Mouse (Mus musculus) cerebellum, adult 11-12 months (tissue): ENCODE measurements at regions not wholly inside any gene's neighbourhood (a gene's known extent, or its start where the extent isn't known, plus 50 kb on each side); places are given as distances from the start of the nearest gene placed in this dataset.
"Not testable (repeated sequence)": the region's sequence is repeated elsewhere in the genome, so short reads cannot be mapped to it uniquely, and the experiment has no call there.

Experiments used
- DNase-seq: peaks from one replicate; pipeline ENCODE4 v3.0.0; 2022

DNA sequence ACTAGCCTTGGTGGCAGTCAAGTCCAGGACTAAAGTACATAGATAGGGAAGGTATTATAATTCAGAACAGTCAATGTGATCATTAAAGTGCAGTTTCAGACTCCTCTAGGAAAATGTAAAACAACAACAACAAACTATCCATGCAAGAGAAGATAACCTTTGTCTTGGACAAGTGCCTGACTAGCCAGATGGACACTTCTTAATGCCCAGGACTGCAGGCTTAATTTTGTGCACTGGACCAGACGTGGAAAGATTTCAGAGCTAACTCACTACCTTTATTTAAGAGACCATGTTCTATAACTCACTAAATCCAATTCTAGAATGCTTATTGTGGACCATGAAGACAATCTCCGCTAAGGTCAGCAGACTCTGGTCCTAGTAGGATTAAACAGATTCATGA, 215.6 kb upstream of the Stxbp5 start:
- DNase-seq: peak; percentile 16

DNA sequence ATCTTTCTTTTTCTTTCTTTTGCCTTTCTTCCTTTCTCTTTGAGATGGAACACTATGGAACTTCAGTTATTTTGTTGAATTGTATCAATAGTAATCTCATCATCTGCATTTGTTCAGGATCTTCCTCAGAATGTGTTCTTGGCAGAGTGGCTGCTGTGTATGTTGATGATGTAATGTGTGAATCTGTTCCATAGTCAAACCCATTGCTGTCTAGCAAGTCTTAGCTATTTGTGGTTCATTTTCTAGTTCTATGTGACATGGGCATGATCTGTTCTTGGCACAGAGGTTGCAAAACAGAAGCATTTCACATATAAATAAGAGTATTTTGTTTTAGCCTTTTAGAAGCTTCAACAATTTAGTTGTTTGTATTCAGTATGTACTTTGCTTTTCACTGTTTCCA, 212.4 kb upstream of the Stxbp5 start:
- DNase-seq: no peak

DNA sequence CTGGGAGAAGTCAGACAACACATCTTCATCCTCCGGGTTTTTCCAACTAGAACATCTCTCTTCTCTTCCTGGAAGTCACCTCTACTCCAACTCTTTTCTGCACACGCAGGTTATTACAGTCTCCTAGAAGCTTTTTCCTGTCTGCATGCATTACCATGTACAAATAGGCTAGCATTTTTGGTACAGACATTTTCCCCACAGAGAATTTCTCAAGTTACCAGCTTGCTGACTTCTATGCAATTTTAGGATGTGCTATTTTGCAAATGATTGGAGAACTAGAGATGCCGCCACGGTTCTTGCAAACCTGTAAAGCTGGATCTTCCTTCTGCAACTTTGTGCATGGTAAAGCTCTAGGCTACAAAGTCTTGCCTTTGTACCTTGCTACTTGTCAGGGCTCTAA, 210.2 kb upstream of the Stxbp5 start:
- DNase-seq: no peak

DNA sequence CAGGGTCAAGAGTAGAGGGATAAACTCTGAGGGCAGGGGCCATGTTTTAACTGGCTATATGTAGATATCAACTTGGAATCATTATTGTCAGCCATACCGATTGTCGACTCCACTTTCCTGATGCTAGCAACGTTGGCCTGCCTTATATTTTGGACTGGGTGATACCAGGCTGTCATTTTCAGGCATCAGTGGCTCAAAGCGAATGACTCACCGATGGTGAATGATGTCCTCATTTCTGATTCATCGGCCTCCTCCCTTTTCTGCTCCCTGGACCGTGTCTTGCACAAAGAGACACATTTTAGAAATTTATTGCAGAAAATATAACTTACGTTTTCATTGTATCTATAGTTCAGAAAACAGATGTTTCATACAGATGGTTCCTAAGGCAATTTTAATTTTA, 209.0 kb upstream of the Stxbp5 start:
- no peak for DNase-seq

DNA sequence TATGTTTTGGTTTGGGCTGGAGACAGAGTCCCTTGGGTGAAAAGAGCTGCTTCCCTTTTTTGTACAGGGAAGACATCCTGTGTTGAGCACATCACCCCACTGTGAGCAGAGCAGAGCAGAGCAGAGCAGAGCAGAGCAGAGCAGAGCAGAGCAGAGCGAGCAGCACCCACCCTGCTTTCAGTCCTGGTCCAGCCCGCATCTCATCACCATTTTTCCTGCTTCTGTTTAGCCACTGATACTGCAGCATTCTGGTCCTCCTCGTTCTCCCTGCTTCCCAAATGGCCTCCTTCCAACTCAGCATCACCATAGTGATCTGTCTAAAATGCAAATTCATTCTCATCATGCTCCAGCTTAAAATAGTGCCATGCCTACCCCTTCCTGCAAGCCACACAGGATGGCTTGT, 206.2 kb upstream of the Stxbp5 start:
- peak; percentile 18 for DNase-seq

DNA sequence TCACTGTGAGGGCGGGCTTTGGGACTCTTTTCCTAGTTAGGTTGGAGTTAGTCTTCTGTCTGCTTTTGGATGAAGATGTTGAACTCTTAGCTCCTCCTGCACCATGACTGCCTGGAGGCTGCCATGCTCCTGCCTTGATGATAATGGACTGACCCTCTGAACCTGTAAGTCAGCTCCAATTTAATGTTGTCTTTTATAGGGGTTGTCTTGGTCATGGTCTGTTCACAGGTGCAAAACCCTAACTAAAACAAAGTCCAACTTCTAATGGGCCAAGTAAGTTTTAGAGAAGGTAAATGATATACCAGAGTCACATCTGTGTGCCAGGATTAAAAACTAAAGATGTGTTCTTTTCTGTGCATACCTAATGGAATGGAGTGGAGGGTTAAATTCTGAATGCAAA, 205.8 kb upstream of the Stxbp5 start:
- no peak for DNase-seq

DNA sequence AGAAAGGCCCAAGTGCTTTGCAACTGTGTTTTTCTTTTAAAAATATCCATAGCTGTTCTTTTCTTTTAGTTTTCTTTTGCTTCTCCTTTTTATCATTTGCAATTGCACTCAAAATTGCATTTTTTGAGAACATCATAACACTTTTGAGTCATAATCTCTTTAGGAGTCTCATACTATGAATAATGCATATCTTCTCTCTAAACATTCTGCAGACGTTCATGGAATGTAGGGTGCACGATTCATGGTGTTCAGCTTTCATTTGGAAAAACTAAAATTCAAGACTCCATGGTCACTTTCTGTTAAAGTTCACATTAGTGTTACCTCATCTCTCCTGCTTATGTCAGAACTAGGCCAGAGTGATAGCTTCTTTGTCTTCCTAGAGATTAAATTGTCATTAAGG, 200.8 kb upstream of the Stxbp5 start:
- no peak for DNase-seq

DNA sequence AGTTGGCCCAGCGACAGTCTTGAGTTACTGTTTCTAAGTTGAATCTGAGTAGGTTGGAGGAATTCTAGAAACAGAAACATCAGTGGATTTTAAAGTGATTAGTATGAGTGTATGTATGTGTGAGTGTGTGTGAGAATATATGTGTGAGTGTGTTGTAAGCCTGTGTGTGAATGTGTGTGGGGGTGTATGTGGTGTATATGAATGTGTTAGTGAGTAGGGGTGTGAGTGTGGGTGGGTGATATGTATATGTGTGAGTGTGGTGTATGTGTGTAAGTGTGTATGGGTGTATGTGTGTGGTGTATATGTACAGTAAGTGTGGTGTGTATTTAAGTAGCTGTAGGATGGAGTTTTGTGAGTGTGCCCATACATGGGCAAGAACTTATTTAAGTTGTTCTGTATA, 197.6 kb upstream of the Stxbp5 start:
- DNase-seq: no peak

DNA sequence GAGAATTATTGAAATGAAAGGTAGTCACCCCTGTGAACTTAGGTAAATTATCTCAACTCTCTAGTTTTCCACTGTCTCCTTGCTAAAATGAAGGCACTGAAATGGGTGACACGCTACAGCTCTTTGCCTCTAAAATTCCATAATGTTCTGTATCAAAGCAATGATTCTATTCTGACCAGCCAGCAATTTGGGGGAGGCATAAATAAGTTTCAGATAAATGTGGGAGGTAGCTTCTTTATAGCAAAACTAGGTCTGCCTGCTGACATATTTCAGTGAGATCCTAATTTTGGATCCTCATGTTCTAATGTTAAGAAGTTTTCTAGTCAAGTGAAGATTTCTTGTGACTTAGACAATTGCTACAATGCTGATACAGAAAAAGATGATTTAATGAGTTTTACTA, 193.2 kb upstream of the Stxbp5 start:
- no peak for DNase-seq

DNA sequence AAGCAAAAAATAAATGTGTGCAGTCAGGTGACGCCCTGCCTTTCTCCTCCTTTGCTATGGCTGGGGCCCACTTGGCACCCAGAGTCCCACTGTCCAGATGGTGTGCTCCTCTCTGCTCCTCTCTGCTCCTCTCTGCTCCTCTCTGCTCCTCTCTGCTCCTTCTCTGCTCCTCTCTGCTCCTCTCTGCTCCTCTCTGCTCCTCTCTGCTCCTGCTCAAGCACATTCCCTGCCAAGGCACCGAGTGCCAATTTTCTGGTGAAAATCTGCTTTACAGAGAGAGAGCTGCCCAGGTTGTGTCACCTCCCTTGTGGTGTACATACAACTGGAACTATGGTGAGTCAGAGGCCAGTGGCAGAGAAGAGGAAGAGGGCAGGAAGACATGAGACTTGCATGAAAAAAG, 192.8 kb upstream of the Stxbp5 start:
- DNase-seq: peak; percentile 84

DNA sequence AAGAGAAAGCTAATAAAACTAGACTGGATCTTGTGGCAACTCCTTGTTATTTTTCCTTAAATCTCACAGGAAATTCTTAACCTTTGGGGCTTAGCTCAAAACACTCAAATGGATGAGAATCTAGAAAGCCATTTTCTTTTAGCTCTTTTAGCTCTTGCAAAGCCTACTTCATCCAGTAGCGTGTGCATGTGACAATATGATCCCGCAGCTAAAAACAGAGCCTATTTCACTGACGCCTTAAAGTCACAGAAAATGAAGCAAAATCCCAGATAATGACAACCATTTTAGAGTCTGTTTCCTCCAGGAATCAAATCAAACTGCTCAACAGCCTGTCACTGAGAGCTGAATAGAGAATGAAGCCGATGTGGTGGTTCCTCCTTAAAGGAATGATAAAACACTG, 185.1 kb upstream of the Stxbp5 start:
- DNase-seq: no peak

DNA sequence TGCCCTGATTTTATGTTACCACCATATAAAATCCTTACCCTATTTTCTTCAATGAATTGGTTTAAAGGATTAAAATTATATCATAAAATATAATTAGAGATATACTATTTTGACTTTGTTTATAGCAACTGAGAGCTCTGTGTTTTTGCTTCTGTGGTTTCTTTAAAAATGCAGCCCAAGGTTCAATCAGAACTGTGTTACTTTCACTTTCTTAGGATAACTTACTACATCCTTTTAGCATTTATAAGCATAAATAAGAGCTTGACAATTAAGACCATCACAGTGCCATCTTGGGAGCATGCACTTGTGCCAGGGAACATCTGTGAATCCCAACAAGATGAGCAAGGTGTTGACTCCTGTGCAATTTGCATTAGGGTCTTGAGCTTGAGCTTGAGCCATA, 169.3 kb upstream of the Stxbp5 start:
- DNase-seq: no peak

DNA sequence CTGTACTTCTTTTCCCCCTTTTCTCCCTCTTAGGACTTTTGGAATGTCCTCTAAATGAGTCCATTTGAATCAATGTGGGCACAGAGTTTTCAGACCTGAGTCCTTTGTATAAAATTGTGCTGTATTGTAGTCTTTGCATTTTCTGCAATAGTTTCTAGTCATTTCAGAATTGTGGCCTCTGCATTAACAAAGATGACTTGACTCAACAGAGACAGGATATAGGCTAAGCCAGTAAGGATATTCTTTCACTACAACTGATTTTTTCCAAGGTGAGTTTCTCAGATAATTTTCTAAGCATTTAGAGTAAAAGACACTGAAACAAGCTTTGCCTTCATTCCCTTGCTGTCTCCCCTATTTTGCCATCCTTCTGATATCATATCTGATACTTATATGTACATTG, 168.8 kb upstream of the Stxbp5 start:
- not testable (repeated sequence) for DNase-seq

DNA sequence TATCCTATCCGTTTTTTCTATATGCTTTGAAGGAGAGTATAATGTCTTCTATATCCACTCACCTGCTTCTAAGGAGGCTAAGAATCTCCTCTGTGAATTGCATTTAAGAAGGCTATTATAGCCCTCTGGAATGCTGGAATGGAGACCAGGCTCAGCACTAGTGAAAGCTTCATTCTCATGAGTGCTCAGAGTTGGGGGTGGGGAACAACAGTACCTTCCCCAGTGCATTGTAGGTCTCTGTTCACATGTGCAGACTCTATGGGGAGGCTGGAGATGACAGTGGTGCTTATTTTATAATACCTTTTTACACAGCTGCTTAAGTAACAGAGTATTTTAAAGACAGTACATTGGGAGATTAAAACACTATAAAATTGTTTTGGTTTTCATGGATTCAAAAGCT, 145.9 kb upstream of the Stxbp5 start:
- no peak for DNase-seq

DNA sequence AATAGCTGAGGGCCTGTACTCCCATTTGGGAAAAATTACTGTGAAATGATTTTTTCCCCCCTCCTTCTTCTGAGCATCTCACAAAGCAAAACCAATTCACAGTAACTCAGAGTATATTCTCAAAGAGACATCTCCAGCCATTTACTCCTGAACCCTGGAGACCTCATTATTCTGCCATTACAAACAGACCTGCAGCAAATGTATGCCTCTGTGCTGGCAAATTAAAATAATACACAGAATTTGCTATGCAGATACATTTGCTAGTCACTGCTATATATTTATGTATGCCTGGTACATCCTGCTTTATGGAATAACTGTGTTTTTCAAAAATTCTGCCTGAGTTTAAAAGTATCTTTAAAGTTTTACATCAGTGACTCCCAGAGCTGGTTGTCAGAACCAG, 145.4 kb upstream of the Stxbp5 start:
- no peak for DNase-seq

DNA sequence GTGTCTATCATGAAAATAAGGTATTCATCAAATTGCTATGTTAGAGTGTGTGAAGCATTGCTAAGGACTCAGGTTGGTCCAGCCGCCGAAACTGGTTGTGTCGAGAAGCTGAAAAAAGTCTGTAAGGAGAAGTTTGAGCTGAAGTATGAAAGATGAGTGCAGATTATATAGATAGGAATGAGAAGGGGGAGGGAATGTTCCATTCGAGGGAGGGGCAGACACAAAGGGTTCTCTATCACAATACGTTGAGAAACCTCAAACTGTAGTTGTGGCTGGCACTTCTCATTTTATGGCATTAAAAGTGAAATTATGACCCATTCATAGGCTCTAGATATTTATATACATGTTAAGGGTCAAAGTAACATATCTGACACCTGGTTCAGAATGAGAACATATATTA, 108.4 kb upstream of the Stxbp5 start:
- DNase-seq: no peak

DNA sequence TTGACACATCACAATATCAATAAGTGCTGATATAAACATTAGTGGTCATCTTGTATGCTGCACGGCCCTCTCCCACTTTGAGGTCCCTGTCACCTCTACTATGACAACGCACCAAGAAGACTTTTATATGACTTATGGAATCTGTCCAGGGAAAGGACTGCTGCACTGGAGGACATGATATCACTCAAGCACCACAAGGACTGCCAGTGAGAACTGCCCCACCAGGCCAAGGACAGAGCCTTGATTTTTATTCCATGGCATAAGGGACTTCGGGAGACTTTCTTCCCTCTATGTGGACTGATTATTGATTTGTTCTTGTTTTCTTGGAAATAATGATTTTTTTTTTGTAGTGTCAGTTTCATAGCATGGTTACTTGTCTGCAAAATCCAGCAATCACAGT, 97.7 kb upstream of the Stxbp5 start:
- no peak for DNase-seq

DNA sequence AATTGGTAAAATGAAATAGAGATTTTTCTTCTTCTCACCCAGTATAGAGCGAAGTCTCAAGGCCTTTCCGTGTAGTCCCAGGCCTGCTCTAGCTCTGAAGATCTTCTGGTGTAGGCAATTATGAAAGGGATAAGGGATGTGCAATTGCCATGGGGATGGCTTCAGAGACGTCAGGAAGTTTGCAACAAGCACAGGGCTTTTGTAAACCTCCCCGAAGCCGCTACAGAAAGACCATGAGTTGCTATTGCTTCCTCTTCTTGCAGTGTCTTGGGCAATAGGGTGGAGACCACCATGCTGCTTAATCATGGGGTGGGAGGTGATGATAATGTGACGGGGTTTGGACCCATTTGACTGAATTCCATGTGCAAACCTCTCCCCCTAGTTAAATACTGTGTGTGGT, 95.3 kb upstream of the Stxbp5 start:
- no peak for DNase-seq

DNA sequence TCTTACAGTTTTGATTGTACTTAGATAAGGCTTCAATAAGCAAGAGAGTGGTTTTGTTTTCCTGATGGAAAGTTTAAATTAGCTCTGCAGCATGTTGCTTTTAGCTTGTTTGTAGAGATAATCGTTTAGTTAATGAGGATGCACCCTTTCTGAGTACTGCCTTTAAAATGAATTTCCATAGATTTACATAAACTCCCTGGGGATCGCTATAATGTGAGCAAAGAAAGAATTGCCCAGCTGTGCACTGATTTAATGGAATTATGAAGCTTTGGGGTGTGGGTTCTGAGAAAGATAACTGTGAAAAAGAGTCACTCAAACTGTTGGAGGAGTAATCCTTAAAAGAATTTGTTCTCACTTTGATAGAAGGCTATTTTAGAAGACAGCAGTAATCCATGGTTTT, 91.9 kb upstream of the Stxbp5 start:
- DNase-seq: no peak

DNA sequence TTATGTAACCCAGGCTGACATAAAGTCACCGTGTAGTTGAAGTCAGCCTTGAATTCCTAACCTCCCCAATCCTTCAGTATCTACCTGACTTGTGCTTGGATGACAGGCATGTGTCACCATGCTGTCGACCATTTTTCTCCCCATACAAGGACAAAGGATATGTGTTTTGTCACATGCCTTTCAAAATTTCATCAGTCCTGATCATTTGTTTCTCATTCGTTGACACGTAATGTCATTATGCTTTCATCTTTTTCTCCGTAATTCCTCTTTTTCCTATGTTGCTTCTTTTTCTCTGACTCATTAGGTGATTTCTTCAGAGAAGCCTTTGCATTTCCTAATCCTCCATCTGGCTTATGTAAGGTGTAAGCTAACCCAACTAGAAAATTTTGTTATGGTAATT, 84.5 kb upstream of the Stxbp5 start:
- no peak for DNase-seq

DNA sequence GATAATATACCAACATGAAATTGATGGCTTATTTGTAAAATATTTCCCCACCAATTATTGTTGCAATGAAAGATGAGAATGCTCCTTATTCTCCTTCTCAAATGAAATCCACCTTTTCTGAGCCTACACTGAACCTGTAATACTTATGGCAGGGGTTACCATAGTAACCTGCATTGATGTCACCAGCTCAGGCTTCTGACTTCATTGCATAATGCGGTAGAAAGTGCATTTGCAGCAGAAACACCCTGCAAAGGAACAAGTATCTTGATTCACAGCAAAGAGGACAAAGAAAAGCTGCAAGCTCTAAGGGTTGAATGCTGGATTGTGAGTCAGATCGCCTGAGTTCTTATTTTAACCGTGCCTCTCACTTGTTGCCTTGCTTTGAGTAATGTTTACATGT, 75.5 kb upstream of the Stxbp5 start:
- no peak for DNase-seq
